Mouse (Mus musculus): ENCODE measurements around the gene Wasf2.

DNA sequence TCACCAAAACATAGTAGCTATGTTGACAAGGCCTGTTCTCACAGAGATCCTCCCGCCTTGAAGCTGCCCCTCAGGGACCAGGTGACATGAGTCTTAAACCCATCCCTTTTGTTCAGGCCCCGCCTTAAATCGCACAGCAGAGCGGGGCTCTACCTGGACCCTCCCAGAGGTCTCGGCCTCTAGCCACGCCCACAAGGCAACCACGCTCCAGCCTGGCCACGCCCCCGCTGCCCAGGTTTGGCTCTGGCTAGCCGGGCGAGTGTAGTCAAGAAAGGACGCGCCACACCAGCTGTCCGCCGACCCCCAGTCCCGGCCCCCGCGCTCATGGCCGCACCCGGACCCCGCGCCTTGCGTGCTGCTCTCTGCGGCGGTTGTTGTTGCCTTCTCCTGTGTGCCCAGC, 90.4 kb downstream of the Wasf2 start:
- TF ChIP-seq POLR2A (IDR thresholded peaks at IDR 0.05; ENCODE audit: low read depth, low read length) (no peak), CTCF (conservative IDR thresholded peaks at IDR 0.05; ENCODE audit: insufficient read depth, insufficient read length, low read depth, low read length) (no peak)
